Mouse (Mus musculus): ENCODE data around the gene 1700012B09Rik. TPM values are rescaled to one million over a fixed set of nuclear protein-coding genes. Genes with fewer than 3 reads are reported as not detected.

Gene 1700012B09Rik
- polyA plus RNA-seq, 1 experiment from 2014 or later, result 18.5 TPM

- Histone ChIP-seq H3K4me1 (peaks cover 5% of the 10 kb centered on the region; the same call in 1 of the 2 replicates), H3K9ac (no peak overlapping the region), H3K36me3 (no peaks in the 10 kb centered on the region), H3K27ac (replicated peaks) (no peak overlapping the region), H3K27me3 (no peaks in the 10 kb centered on the region), H3K4me3 (replicated peaks) (no peak overlapping the region), H3K9me3 (replicated peaks) (no peaks in the 10 kb centered on the region), H3K4me2 (replicated peaks) (no peak overlapping the region)
- no peak for ATAC-seq (ENCODE audit: insufficient number of reproducible peaks, low FRiP score, low TSS enrichment, low read depth)
- WGBS, result 85% methylated on average over 4 of the region's 4 CpGs
These were observed 42.5 kb downstream of the 1700012B09Rik start for GRCm38 (mm10) chr9:14728365-14728764.

- H3K36me3 ChIP-seq, result no peaks in the 10 kb centered on the region
- no peaks in the 10 kb centered on the region for H3K27me3 ChIP-seq
- H3K4me1 ChIP-seq, result peaks cover 5% of the 10 kb centered on the region; the same call in 1 of the 2 replicates
- 91% methylated on average over 4 of the region's 4 CpGs for WGBS
- H3K9ac ChIP-seq, result no peak overlapping the region
- no peak overlapping the region for H3K27ac ChIP-seq (replicated peaks)
- no peak overlapping the region for H3K4me3 ChIP-seq (replicated peaks)
- no peak overlapping the region for H3K4me2 ChIP-seq (replicated peaks)
- H3K9me3 ChIP-seq (replicated peaks), result no peaks in the 10 kb centered on the region
- ATAC-seq (ENCODE audit: insufficient number of reproducible peaks, low FRiP score, low TSS enrichment, low read depth), result no peak
These were observed 44.2 kb downstream of the 1700012B09Rik start for GRCm38 (mm10) chr9:14726629-14727028.

- ATAC-seq (ENCODE audit: insufficient number of reproducible peaks, low FRiP score, low TSS enrichment, low read depth), result no peak
- Histone ChIP-seq H3K27ac (replicated peaks) (no peak overlapping the region), H3K4me2 (replicated peaks) (no peak overlapping the region), H3K36me3 (no peaks in the 10 kb centered on the region), H3K4me1 (peaks cover 2% of the 10 kb centered on the region; the same call in 1 of the 2 replicates), H3K9me3 (replicated peaks) (no peaks in the 10 kb centered on the region), H3K9ac (no peak overlapping the region), H3K27me3 (no peaks in the 10 kb centered on the region), H3K4me3 (replicated peaks) (no peak overlapping the region)
- 76% methylated on average over 6 of the region's 6 CpGs for WGBS
These were observed 44.8 kb downstream of the 1700012B09Rik start for GRCm38 (mm10) chr9:14726005-14726404.

GRCm38 (mm10) chr9:14724755-14725420, 45.9 kb downstream of the 1700012B09Rik start:
- Histone ChIP-seq H3K27me3 (no peaks in the 10 kb centered on the region), H3K9ac (no peak overlapping the region), H3K9me3 (replicated peaks) (no peaks in the 10 kb centered on the region), H3K4me1 (no peaks in the 10 kb centered on the region), H3K36me3 (no peaks in the 10 kb centered on the region), H3K4me3 (replicated peaks) (no peak overlapping the region), H3K4me2 (replicated peaks) (no peak overlapping the region), H3K27ac (replicated peaks) (no peak overlapping the region)
- 74% methylated on average over 5 of the region's 5 CpGs for WGBS
- ATAC-seq (ENCODE audit: insufficient number of reproducible peaks, low FRiP score, low TSS enrichment, low read depth), result no peak

GRCm38 (mm10) chr9:14721610-14722009, 49.2 kb downstream of the 1700012B09Rik start:
- 76% methylated on average over 5 of the region's 5 CpGs for WGBS
- Histone ChIP-seq H3K36me3 (no peaks in the 10 kb centered on the region), H3K9ac (no peak overlapping the region), H3K9me3 (replicated peaks) (no peaks in the 10 kb centered on the region), H3K4me3 (replicated peaks) (no peak overlapping the region), H3K27ac (replicated peaks) (no peak overlapping the region), H3K27me3 (no peaks in the 10 kb centered on the region), H3K4me1 (no peaks in the 10 kb centered on the region), H3K4me2 (replicated peaks) (no peak overlapping the region)
- no peak for ATAC-seq (ENCODE audit: insufficient number of reproducible peaks, low FRiP score, low TSS enrichment, low read depth)

- H3K4me3 ChIP-seq (replicated peaks), result no peak overlapping the region
- H3K4me2 ChIP-seq (replicated peaks), result no peak overlapping the region
- H3K36me3 ChIP-seq, result no peaks in the 10 kb centered on the region
- H3K4me1 ChIP-seq, result no peaks in the 10 kb centered on the region
- ATAC-seq (ENCODE audit: insufficient number of reproducible peaks, low FRiP score, low TSS enrichment, low read depth), result no peak
- H3K27ac ChIP-seq (replicated peaks), result no peak overlapping the region
- H3K27me3 ChIP-seq, result no peaks in the 10 kb centered on the region
- no peaks in the 10 kb centered on the region for H3K9me3 ChIP-seq (replicated peaks)
- H3K9ac ChIP-seq, result no peak overlapping the region
- WGBS, result 54% methylated on average over 2 of the region's 2 CpGs
These were observed 50.4 kb downstream of the 1700012B09Rik start for GRCm38 (mm10) chr9:14720384-14720783.

GRCm38 (mm10) chr9:14718332-14718691, 52.5 kb downstream of the 1700012B09Rik start:
- no peaks in the 10 kb centered on the region for H3K4me1 ChIP-seq
- no peak overlapping the region for H3K4me3 ChIP-seq (replicated peaks)
- H3K4me2 ChIP-seq (replicated peaks), result no peak overlapping the region
- no peaks in the 10 kb centered on the region for H3K9me3 ChIP-seq (replicated peaks)
- no peak overlapping the region for H3K9ac ChIP-seq
- no peak overlapping the region for H3K27ac ChIP-seq (replicated peaks)
- H3K36me3 ChIP-seq, result no peaks in the 10 kb centered on the region
- ATAC-seq (ENCODE audit: insufficient number of reproducible peaks, low FRiP score, low TSS enrichment, low read depth), result no peak
- no peaks in the 10 kb centered on the region for H3K27me3 ChIP-seq

- no peak overlapping the region for H3K9ac ChIP-seq
- H3K9me3 ChIP-seq (replicated peaks), result no peaks in the 10 kb centered on the region
- no peak overlapping the region for H3K27ac ChIP-seq (replicated peaks)
- no peaks in the 10 kb centered on the region for H3K27me3 ChIP-seq
- WGBS, result 54% methylated on average over 14 of the region's 14 CpGs
- no peaks in the 10 kb centered on the region for H3K4me1 ChIP-seq
- H3K36me3 ChIP-seq, result no peaks in the 10 kb centered on the region
- H3K4me2 ChIP-seq (replicated peaks), result no peak overlapping the region
- H3K4me3 ChIP-seq (replicated peaks), result no peak overlapping the region
- ATAC-seq (ENCODE audit: insufficient number of reproducible peaks, low FRiP score, low TSS enrichment, low read depth), result no peak
These were observed 53.0 kb downstream of the 1700012B09Rik start for GRCm38 (mm10) chr9:14717689-14718331.

- H3K9me3 ChIP-seq (replicated peaks), result no peaks in the 10 kb centered on the region
- no peak for ATAC-seq (ENCODE audit: insufficient number of reproducible peaks, low FRiP score, low TSS enrichment, low read depth)
- no peaks in the 10 kb centered on the region for H3K27me3 ChIP-seq
- 79% methylated on average over 14 of the region's 15 CpGs for WGBS
- no peak overlapping the region for H3K9ac ChIP-seq
- H3K4me3 ChIP-seq (replicated peaks), result no peak overlapping the region
- H3K4me2 ChIP-seq (replicated peaks), result no peak overlapping the region
- H3K4me1 ChIP-seq, result no peaks in the 10 kb centered on the region
- H3K36me3 ChIP-seq, result no peaks in the 10 kb centered on the region
- no peak overlapping the region for H3K27ac ChIP-seq (replicated peaks)
These were observed 55.6 kb downstream of the 1700012B09Rik start for GRCm38 (mm10) chr9:14715258-14715657.

GRCm38 (mm10) chr9:14710910-14711309, 59.9 kb downstream of the 1700012B09Rik start:
- Histone ChIP-seq H3K4me3 (replicated peaks) (no peak overlapping the region), H3K9me3 (replicated peaks) (no peaks in the 10 kb centered on the region), H3K27me3 (no peaks in the 10 kb centered on the region), H3K36me3 (no peaks in the 10 kb centered on the region), H3K27ac (replicated peaks) (no peak overlapping the region), H3K4me1 (0 out of 2 replicates have a peak, but pooled peaks cover 3% of the 10 kb centered on the region), H3K9ac (no peak overlapping the region), H3K4me2 (replicated peaks) (no peak overlapping the region)
- WGBS, result 89% methylated on average over 3 of the region's 3 CpGs
- ATAC-seq (ENCODE audit: insufficient number of reproducible peaks, low FRiP score, low TSS enrichment, low read depth), result no peak
